Mouse (Mus musculus) forelimb bud, embryonic 11.5 days (tissue): ENCODE data around the gene Dusp28.

Source experiments
- DNase-seq: peaks from one replicate; pipeline ENCODE4 v3.0.0-alpha.2; 2012; ENCODE audit warnings: low read depth, low spot score

Dusp28 gene

DNA sequence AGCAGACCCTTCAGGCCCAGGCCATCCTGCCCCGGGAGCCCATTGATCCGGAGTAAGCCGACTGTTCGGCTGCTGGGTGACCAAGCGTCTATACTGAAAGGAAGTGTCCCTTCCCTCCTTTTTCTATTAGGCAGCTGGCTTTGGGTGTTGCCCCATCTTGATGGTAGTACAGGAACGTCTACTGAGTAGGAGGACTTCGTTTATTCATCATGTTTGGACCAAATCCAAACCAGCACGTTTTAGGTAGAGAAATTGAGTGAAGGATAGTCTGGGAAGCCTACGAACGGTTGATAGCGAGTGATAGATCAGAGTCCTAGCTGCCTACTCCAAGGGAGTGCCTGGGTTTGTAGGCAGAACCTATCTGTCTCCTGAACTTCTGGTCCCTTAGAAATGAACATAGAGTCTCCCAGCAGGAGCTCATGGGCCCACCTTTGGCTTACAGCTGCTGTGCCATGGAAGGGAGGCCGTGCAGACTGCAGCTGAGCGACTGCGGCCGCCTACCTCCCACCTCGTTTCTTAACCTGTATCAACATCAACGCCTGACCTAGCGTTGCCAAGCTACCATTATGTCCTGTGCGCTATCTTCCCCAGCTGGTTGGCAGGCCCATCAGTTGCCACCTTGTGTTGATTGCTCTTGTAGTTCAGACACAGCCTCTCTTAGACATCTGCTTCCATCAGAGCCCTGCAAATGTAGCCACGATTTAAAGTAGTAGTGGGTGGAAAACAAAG, 1.0 kb downstream of the Dusp28 start:
- no peak for DNase-seq

DNA sequence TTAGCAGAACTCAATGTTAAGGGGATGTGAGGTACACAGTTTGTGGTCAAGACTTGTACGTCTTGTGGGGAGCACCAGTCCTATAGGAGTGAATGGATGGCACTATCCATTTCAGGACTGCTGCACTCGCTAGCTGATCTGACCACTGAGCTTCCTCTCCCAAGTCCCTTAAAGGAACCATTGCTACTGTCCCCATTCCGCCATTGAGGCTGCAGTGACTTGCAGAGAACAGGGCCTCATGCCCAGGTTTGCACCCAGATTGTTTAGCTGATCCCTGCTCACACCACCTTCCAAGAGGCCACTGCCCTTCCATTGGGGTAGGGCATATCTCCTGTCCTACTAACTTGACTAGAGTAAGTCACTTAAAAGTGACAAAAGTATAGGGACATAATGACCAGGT, 1.9 kb downstream of the Dusp28 start:
- DNase-seq, result no peak

DNA sequence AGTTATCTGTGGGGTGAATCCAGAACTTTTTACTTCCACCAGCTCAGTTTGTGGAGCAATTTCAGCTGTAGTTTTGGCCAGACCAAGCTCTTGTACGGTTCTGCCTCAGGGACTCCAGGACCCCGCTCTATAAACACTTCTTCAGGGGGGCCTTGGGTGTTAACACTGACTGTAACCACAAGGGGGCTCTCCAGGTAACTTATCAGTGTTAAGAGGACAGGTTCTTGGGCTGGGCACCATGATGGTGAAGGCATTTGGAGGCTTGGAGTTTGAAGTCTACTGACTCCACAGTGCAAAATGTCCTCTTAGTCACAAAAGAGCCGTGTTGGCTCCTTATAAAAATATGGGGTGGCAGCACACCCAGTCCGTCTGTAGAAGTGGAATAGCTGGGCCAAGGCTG, 2.3 kb downstream of the Dusp28 start:
- DNase-seq, result peak; percentile 55

DNA sequence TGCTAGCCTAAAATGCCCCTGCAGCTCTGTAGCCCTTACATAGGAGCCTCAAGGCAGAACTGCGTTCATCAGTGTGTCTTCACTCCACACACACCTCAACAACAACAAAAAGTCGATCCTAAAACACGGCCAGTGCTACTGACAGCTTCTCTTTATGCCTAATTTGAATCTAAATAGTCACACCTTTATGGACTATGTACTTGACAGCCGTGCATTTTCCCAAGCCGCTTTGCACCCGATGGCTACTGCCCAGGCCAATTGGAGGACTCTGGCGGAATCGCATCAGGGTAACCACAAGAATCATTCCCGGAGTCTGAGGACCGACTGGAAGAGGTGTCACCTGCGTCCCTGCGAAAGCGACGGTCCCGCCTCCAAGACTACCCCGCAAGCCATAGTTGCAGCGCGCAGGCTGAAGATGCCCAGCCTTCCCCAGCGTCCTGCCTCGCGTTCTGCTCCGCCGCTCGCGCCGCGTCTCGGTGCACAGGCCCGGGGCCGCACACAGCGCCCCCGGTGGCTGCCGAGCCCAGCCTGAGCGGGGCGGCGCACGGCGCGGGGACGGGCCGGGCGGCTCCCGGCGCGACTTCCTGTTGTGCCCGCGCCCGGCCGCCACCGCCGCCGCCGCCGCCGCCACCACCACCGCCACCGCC, 3.6 kb downstream of the Dusp28 start, which contains the start of gene Rnpepl1:
TSS of gene Rnpepl1 (plus strand) at position 545 of the 647 bp plus-strand sequence.
- peak; percentile 46 for DNase-seq

DNA sequence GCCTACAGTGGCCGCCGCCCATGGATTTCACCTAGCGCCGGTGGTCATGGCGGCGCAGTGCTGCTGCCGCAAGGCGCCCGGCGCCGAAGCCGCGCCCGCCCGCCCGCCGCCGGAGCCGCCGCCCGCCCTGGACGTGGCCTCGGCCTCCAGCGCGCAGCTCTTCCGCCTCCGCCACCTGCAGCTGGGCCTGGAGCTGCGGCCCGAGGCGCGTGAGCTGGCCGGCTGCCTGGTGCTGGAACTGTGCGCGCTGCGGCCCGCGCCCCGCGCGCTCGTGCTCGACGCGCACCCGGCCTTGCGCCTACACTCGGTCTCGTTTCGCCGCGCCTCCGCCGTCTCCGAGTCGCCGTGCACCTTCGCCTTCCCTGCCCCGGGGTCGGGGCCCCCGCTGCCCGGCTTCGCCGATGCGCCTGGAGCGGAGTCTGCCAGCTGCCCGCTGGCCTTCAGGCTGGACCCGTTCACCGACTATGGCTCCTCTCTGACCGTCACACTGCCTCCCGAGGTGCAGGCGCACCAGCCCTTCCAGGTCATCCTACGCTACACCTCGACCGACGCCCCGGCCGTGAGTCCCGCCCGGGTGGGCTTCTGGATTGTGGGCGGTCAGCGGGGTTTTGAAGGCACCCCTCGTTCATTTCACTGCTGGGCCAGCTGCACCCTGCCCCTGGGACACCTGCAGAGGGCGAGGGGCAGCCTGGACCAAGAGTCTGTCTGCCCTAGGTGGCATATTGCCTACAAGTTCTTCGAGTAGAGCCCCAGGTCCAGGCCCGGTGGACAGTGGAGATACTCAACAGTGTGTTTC, 4.3 kb downstream of the Dusp28 start:
- DNase-seq, result peak; percentile 54

DNA sequence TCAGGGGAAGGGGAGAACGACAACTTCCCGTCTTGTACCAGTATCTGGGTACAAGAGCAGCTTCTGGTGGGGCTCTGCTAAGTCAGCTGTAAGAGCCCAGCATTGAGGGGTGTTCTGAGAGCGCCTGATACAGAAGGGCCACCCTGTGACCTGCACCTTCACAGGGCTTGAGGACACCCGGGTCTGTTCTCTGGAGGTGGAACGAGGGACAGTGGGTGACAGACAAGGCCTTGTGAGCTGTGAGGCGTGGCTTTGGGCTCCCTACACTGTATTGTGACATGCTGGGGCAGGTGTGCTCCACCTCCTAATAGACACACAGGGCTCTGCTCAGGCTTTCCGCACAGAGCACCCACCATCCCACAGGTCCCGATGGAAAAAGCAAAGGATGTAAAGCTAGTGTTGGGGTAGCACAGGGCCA, 4.9 kb downstream of the Dusp28 start:
- no peak for DNase-seq

DNA sequence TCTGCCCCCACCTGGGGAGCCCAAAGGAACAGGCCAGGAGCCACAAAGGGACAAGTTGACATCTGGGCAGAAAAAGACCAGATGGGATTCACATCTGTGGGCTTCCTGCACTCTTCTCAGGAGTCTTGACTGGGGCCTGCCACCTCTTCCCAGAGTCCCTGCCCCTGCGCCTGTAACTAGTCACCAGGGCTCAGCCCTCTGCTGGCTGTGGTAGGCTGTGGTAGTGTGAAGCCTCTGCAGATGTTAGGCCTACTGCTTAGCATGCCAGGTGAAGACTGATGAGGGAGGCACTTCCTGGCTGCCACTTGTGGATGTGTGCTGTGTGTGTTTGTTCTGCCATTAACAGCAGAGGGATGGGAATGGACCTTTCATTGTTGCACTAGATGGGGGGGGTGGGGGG, 5.5 kb downstream of the Dusp28 start:
- DNase-seq, result no peak

DNA sequence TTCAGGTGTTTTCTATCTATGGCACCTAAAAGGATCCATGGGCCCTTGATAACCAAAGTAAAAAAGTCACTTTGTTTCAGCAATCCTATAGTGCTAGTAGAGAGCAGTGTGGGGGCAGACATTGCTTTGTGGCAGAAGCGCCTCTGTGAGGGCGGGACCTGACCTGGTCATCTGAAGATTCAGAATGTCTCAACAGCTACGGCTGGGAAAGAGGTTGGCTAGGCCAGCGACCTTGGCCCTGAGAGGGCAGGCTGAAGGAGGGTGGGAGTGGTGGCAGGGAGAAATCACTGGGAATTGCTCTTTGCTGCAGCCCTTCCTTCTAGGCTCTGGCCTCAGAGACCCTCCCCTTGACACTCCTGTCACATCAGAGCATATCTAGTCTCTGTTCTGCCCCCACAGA, 7.5 kb downstream of the Dusp28 start:
- no peak for DNase-seq

DNA sequence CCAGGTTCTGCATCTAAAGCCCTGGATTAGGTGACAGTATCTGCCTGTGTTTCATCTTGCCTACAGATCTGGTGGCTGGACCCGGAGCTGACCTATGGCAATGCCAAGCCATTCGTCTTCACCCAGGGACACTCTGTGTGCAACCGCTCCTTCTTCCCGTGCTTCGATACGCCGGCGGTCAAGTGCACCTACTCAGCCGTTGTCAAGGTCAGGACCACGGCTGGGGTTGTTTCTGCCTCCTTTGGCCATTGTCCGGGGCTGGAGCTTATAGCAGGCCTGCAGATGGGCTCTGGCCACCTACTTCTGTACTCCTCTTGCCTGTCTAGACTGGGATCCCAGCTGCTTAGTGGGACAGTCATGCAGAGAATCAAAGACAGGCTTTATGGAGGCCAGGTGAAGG, 8.2 kb downstream of the Dusp28 start:
- no peak for DNase-seq

DNA sequence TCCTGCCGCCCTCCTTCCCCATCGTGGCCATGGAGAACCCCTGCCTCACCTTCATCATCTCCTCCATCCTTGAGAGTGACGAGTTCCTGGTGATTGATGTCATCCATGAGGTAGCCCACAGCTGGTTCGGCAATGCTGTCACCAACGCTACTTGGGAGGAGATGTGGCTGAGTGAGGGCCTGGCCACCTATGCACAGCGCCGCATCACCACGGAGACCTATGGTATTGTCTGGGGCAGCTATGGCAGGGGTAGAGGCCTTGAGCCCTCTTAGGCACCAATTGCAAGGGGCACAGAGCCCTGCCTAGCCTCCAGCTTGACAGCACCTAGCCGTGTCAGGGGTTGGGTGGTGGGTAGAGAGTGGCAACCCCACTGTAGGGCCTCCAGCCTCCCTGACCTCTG, 9.9 kb downstream of the Dusp28 start:
- DNase-seq, result no peak

DNA sequence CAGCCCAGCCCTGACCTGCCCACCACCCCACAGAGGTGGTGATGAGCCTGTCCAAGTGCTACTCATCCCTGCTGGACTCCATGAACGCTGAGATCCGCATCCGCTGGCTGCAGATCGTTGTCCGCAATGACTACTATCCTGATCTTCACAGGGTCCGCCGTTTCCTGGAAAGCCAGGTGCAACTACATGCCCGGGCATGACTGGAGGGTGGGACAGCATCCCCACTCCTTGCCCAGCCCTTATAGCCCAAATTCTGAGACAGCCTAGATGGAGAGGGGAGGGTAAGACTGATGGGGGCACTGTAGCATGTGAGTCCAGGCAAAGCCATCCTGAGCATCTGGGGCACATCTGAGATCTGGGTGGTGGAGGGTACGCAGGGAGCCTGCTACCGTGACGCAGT, 12.4 kb downstream of the Dusp28 start:
- DNase-seq, result no peak

DNA sequence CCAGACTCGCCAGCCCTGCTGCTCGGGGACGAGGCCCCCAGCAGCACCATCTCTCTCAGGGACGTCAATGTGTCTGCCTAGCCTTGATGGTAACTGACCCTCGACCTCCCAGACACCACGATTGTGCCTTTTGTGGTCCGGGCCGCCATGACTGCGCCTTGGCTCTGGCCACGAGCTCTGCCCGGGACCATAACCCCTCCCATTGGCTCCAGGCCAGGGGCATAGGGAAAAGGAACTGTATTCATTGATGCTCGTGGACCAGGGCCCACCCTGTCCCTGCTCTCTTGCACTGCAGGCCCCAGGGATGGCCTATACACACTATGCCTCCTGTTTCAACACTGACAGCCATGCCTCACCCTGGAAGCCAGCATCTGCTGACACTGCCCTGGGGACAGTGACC, 13.0 kb downstream of the Dusp28 start:
- DNase-seq, result no peak

DNA sequence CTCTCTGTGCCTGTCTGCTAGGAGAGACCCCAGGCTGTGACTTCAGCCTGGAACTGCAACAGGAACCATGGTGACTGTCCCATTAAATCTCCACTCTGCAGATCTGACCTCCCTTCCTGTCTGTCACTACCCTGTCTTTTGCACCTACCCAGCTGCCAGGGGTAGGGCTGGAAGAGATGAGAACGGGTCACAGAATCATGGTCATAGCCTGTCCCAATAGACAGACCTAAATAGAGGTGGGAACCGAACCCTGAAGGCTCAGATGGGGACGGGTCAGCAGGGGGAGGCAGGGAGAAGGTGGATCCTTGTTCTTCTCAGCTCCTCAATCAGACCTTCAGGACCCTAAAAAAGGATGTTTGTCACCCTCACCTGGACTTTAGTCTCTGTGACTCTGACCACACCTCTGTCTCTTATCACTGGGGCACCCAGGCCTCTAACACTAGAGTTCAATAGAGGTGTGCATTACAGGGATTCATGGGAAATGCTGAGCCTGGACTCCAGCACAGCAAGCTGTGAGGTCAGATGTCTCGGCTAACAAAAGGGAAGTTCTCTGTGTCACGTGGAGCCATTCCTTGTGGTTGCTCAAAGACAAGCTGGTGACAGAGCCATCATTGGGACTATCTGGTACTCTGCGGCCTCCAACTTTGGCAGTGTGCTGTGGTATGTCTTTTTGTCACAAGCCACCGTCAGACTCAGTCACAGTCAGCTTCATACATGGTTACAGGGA, 13.9 kb downstream of the Dusp28 start:
- DNase-seq, result no peak

DNA sequence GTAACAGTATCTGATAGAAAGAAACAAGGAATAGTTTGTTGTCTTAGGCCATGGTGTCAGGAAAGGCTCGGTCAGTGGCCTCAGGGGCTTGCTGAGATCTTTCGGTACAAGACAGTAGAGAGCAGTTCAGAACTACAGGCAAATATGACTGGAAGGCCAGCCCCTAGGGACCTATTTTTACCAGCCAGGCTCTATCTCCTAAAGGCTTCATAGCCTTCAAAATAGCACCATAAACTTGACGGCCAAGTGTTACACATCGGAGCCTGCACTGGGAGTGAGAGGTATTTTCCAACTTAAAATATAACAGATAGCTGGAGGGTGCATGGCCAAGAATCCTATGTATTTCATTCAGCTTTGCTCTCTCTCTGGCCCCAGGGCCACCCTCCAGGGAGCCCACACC, 14.7 kb downstream of the Dusp28 start:
- DNase-seq, result no peak

DNA sequence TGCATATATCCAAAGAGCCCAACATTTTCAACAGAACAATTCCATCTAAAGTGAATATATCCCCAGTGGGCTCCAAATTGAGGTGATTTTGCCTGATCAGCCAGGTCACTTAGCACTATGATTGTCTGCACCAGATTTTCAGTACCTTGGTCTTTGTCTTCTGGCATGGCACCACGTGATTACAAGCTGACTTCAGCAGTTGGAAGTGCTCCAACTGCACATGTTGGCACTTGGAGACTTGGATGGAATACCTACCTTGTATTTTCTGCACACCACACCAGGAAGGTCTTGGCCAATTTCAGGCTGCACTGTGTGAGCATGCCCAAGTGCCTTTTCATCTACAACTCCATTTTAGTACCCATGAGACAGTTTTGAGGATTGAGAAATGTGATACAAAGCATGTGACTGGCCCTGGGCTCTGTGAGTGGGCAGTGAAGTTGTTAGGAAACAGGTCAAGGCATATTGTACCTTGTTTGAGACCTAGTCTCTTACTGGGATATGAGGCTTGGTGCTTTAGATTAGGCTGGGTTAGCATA, 23.5 kb downstream of the Dusp28 start:
- no peak for DNase-seq

DNA sequence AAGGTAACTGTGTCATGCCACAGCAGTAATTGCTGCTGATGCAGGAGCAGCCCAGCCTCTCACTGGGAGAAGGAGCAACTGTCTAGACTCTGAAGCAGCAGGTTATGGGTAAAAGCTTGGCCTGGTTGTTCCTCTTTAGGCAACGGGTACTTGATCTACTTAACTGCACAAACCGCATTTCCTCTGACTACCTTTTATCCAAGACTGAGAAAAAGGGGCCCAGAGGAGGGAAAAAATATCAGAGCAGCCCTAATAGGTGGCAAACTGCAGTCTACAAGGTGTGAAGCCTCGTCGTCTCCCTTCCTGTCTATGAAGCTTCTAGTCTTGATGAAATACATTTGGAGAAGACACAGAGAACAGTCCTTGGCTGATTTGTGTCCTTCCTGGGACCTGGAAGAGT, 26.8 kb downstream of the Dusp28 start:
- no peak for DNase-seq

DNA sequence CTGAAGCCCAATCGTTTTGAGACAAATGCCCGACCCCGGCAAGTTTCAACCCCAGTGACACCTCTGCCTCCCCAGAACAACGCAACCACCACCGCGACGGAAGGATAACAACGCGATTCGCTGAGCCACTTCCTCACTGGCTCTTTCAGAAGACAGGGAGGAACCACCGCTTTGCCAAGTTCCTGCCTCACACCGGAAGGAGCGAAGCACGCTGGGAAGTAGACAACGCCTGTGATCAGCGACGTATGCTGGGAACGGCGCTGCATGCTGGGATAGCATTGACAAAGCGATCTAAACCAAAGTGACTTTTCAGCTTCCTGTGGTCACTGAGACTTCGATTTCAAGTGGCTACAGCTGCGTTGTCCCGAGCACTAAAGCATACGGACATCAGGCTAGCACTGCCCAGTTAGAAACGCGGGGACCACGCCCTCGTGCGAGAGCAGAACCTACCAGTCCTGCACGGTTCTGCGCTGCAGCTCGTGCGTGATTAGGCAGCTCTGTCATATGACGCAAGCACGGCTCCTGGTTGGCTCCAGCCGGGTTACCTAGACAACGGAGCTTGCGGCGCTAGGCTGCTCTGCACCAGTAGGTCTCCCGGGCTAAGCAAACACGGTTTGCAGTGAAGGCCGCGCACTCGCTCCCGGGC, 27.5 kb downstream of the Dusp28 start, which contains the start of gene Capn10:
TSS of gene Capn10 (plus strand) at position 195 of the 646 bp plus-strand sequence.
- DNase-seq, result peak; percentile 97

DNA sequence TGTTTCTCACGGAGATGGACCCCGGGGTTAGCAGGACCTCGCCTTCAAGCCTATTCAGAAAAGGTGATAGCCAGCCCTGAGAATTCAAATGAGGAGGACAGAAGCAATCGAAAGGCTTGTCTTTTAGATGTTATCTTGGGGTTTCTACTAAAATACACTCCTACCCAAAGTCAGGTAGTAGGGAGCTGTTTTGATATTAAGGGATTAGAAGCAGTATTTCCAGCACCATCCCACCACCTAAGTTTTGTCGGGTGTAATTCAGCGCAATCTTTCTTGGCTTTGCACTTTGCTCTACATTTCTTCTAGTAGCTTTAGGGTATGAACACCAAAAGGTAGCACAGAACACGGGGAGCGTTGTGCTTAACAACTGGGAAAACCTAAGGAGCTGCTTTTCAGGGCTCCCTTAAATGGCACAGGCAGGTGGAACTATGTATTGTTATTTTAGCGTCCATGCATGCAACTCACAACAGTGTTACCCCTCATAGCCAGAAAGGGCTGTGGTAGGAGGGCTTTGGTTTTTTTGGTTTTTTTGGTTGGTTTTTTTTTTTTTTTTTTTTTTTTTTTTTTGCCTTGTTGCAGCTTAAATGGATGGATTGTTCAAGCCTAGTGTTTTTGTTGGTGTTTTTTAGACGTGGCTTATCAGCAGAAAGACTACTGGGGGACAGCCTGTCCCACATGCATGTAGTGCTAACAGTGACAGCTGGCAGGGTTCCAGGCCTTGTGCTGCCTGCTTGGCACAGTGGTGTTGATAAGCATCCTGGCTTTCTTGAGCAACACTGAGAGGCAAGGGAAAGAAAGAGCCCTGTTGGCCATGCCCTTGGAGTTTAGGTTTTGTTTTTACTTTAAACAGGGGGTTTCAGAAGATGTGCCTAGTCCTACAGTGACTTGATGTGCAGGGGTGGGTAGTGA, 28.5 kb downstream of the Dusp28 start:
- no peak for DNase-seq

DNA sequence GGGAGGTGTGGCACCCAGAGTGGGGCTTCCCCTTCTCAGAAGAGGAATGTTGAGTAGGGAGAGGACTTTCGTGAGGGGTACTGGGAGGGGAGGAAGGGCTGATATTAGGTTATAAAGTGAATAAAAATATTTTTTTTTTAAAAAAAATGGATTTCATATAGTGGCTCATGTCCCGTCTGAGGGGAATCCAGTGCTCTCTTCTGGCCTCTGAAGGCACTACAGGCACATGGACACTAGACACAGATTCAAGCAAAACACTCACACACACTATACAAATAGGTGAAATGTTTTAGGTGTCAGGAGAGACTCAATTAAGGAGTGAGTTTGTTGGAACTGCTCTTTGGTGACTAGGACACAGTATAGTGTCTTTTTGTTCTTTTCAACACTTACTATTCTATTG, 29.2 kb downstream of the Dusp28 start:
- DNase-seq, result no peak

DNA sequence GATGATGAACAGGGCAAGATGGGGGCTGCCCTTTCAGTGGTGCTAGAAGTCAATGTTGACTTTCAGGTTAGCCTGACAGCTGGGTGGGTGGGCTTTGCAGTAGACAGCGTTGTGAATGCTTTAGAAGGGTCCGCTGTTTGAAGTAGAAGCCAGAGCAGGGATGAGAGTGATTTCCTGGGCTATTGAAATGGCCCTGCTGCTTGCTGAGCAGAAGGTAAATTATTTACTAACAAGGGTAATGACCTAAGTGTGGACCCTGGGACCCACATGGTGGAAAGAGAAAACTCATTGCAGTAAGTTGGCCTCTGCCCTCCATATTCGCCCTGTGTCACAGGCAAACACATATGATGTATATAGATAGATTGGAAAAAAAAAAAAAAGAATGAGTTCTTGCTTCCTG, 29.7 kb downstream of the Dusp28 start:
- no peak for DNase-seq
